Mouse (Mus musculus): ENCODE data around the gene Tmem53.

Tmem53 gene

DNA sequence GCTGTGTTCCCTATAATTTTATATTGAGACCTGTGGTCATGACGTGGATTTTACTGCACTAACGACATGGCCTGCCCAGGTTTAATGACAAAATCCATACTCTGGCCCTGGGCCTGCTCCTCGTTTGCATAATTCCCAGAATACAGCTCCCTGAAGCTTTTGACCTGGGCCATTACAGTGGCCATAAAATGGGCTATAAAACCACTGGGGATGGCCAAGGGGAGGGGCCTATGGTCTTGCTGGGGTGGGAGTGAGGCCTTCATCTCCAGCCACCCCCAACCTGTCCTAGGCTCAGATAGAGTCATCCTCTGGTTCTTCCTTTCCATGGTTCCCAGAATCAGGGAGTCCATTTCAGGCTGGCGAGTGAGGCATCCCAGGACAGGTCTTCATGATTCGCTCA is 60.1 kb downstream of the Tmem53 start:
- H3K36me3 ChIP-seq (ENCODE audit: control insufficient read depth, insufficient read depth, low read length, poor library complexity, severe bottlenecking) = no peaks in the 10 kb centered on the region
- H3K27me3 ChIP-seq (ENCODE audit: control insufficient read depth, insufficient read depth, low read length, poor library complexity, severe bottlenecking) = no peaks in the 10 kb centered on the region
- no peak for DNase-seq (ENCODE audit: low read depth, low spot score)

DNA sequence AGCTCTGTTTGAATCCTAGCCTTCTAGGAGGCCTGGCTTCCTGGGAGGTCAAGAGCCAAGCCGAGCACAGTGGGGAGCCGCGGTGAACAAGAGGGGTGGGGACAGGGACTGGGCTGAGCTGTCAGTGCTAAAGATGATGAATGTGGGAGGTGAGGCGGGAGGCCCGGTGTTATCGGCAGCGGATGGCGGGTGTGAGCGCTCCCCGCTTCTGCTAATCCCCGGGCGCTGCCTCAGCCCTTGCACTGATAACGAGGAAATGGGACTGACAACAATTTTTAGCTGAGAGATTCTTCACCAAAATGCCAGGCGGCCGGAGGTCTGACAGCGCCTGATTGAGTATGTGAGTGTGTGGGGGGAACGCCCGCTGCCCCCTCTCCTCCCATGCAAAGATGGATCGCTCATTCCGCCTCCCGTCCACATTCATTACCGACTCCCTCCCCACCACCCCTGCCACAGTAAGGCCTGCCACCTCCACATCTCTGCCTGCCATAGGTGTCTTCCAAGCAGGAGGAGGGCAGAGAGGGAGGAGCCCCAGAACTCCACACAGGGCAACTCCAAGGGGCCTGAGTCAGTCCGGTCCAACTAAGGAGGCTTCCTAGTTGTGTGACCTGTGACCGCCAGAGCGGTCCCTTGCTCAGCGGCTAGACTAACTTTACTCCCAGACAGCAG is 60.8 kb downstream of the Tmem53 start:
- DNase-seq (ENCODE audit: low read depth, low spot score) = no peak
- Histone ChIP-seq H3K27me3 (ENCODE audit: control insufficient read depth, insufficient read depth, low read length, poor library complexity, severe bottlenecking) (no peaks in the 10 kb centered on the region), H3K36me3 (ENCODE audit: control insufficient read depth, insufficient read depth, low read length, poor library complexity, severe bottlenecking) (no peaks in the 10 kb centered on the region)

DNA sequence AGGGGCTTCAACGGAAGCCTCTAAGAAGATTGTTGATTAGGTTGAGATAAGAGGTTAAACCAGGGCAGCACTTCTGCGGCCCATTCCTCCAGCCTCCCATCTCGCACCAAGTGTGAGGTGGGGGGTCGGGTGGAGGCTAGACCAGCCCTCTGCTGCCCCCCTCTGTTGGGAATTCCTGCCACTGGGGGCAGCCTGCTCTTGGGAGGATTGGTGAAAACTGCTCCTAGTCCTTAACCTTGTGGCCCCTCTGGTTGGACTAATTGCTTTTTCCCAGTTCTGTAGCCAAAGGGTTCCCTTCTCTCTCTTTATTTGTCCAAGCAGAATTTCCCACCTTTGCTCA is 61.3 kb downstream of the Tmem53 start:
- DNase-seq (ENCODE audit: low read depth, low spot score) = no peak
- Histone ChIP-seq H3K36me3 (ENCODE audit: control insufficient read depth, insufficient read depth, low read length, poor library complexity, severe bottlenecking) (no peaks in the 10 kb centered on the region), H3K27me3 (ENCODE audit: control insufficient read depth, insufficient read depth, low read length, poor library complexity, severe bottlenecking) (no peaks in the 10 kb centered on the region)

DNA sequence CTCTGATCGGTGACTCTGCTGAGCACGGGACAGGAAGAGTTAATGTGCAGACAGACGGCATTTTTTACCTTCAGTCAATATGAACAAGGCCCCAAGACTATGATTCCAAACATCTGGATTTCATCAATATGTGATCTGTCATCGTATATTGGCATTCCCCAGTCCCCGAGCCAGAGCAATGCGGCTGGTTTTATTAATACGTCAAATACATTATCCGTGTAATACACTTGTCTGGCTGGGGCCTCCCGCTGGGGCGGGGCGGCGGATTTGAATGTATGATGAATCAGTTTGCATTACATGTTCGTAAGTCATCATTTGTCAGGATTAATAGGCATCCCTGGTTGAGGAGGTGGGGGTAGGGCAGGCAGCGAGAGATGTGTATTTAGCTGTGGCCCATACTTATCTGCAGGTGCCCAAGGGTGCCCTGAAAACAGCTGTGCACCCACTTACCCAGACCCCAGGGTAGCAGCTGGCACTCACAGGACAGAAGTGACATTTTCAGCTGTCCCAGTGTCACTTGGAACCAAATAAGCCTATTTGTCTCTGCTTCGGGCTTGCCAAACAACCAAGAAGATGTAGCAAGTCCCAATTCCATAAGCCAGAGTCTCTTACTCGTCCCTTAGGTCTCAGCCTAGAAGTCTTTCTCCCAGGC is 63.2 kb downstream of the Tmem53 start:
- no peak for DNase-seq (ENCODE audit: low read depth, low spot score)
- H3K27me3 ChIP-seq (ENCODE audit: control insufficient read depth, insufficient read depth, low read length, poor library complexity, severe bottlenecking) = no peaks in the 10 kb centered on the region
- H3K36me3 ChIP-seq (ENCODE audit: control insufficient read depth, insufficient read depth, low read length, poor library complexity, severe bottlenecking) = no peaks in the 10 kb centered on the region

DNA sequence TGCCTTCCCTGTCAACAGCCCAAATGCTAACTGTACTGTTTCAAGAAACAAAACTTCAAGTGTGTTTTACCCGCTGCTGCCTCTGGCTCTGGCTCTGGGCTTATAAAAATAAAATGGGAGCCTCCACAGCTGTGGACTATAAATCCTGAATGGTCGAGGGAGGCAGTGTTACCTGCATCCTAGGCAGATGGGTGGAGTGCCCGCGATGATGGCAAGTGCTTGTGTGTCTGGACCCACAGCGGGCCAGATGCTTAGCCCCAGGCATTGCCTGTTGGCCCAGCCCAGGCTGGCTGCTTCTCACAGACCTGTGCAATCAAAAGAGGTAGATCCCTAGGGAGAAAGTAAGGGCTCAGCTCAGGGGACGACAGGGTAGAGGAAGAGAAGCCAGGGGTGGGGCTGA is 65.0 kb downstream of the Tmem53 start:
- no peaks in the 10 kb centered on the region for H3K27me3 ChIP-seq (ENCODE audit: control insufficient read depth, insufficient read depth, low read length, poor library complexity, severe bottlenecking)
- no peak for DNase-seq (ENCODE audit: low read depth, low spot score)
- no peaks in the 10 kb centered on the region for H3K36me3 ChIP-seq (ENCODE audit: control insufficient read depth, insufficient read depth, low read length, poor library complexity, severe bottlenecking)

DNA sequence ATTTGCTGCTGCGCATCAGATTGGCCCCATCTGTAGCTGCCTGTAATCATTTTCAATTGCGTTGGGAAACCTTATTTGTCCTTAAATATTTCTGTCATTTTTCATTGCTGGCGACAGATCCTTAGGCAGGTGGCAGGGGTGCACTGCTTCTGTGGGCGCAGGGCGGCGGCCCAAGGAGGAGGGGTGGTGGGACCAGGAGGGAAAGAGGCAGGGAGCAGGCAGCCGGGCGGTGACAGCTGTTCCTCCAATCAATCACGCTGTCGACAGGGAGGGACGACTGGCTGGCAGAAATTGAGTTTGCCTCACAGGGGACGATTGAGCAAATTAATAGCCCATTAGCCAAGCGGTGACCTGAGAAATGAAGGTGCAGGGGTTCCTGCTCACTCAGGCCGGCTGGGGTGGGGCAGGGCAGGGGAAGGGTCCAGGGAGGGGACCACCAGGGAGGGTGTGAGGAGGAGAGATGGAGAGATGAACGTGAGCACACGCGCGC is 66.0 kb downstream of the Tmem53 start:
- Histone ChIP-seq H3K36me3 (ENCODE audit: control insufficient read depth, insufficient read depth, low read length, poor library complexity, severe bottlenecking) (no peaks in the 10 kb centered on the region), H3K27me3 (ENCODE audit: control insufficient read depth, insufficient read depth, low read length, poor library complexity, severe bottlenecking) (no peaks in the 10 kb centered on the region)
- no peak for DNase-seq (ENCODE audit: low read depth, low spot score)
